Mouse (Mus musculus) spleen, embryonic (tissue): ENCODE results near the gene Erp29.
"Not testable (repeated sequence)": the region's sequence is repeated elsewhere in the genome, so short reads cannot be mapped to it uniquely, and the experiment has no call there.

ENCODE experiments used
- CTCF ChIA-PET: fragments of 350-600 bp; sonication (Branson Sonifier 250); formaldehyde crosslinking; loops from one replicate; lab custom pipeline; 2022; lab: Charles Lee

Erp29 gene

DNA sequence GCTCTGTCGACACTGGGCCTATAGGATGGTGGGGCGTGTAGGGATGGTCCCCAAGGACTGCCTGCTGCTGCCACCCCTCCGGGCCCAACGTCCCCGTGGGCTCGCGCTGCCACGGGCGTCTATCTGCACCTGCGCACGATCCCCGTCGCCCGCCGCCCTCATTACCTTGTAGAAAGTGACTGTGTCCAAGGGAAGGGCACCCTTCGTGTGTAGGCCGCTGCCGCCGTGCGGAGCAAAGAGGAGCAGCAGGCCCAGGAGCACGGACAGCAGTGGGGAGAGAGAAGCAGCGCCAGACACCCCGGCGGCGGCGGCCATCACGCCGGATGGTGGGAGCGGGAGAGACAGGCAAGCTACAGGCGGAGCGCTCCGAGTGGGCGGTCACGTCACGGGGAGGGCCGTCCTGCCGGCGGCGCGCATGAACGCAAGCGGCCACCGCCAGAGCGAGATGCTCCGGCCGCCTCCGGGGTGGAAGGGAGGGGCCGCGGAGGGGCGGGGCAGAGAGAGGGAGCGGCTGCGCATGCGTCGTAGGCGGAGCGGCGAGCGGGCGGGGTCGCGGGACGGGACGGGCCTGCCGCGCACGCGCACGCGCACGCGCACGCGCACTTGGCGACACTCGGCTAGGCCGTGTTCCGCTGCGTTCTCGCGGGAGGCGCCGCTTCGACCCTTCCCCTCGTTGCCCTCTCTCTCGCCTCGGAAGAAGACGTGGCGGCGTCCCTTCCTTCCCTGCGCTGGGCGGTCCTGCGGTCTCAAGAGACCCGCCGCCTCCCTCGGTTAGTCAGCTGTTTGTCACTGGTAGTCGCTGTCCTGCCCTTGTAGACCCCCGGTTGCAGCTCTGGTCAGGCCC lies at the start of gene Erp29:
TSS of gene Erp29 (minus strand) at position 481 of the 844 bp plus-strand sequence.
- CTCF ChIA-PET: interaction anchor here (1.3 kb wide), 1 partner anchor 25 kb away, joined by 3 read pairs; no protein-coding TSS in a partner anchor

DNA sequence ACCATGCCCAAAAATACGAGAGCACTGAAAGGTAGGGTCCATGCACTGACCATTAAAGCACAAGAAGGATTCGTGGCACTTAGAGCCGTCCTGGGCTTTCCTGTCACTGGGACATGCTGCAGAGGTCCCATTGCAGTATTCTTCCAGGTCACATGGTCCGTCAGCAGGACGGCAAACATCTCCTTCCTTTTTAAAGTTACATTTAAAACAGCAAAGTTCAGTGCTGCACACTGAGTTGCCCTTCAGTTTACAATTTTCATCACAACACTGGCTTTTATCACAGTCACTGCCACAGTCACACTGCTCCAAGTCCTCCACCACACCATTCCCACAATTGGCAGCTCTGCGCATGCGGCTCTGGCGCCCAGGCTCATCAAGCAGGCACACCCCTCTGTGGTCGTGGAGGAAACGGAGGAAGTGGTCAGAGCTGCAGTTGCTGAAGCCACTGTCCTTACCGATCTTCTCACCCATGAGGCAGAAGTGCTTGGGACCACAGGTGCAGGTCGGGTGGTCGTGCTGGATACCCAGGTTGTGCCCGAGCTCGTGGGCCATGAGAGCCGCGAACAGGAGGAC lies 49.2 kb upstream of the Erp29 start:
- CTCF ChIA-PET: not testable (repeated sequence)

DNA sequence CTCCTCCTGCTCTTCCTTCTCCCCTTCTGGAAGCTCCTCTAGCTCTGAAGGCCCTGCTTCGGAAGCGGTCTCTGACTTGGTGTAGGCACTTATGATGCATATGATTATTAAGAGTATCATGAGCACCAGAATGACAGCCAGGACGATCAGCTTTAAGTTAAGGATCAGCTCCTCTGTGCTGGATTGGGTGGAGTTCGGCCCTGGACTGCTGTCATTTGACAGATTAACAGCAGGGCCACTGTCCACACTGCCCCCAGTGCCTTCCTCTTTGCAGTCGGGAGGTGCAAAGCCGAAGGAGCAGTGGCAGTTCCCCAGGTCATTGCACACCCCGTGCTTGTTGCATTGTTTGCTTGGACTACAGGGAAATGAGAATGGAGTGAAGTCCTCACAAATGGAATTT lies 48.4 kb upstream of the Erp29 start:
- CTCF ChIA-PET: no interaction called here

DNA sequence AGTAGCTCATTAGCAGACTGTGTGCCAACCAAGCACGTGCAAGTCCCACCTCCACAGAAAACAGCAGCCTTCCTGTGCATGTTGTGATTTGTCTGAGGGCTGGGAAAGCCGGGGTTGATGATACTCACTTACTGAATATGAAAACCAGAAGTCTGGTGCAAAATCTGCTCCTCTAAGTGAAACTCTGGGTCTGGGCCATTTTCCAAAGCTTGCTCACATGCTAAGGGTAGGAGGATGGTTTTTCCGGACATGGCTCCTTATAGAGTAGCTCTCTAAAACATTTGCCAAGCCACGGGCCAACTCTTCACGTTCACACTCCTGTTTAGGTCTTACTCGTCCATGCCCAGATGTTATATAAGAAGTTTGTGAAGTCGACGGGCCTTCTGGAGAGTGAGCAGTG lies 41.0 kb upstream of the Erp29 start:
- CTCF ChIA-PET: interaction anchor here (0.6 kb wide), 1 partner anchor 28 kb away, joined by 10 read pairs; no protein-coding TSS in a partner anchor

DNA sequence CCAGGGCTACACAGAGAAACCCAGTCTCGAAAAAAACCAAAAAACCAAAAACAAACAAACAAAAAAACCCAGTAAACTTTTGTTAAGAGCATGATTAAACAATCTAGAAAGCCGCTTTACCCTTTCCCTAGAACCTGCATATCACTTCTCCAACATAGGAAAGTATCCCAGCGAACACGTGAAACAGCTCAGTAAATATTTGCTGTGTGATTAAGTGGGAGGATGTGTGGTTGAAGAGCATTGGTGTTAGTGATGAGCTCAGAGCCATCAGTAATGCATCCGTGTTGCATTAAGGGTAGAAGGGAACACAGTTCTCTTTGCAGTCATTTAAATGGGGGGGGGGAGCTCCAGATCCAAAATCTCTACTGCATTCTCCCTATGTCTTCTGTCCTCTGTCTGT lies 32.5 kb upstream of the Erp29 start:
- CTCF ChIA-PET: no interaction called here

- CTCF ChIA-PET: interaction anchor here (1.0 to 1.4 kb wide), 3 partner anchors 25 to 84 kb away, joined by 3 to 4 read pairs (median 3); partner anchors contain the start of gene Erp29
These were observed 25.4 kb upstream of the Erp29 start for GRCm38 (mm10) chr5:121477680-121478079.

DNA sequence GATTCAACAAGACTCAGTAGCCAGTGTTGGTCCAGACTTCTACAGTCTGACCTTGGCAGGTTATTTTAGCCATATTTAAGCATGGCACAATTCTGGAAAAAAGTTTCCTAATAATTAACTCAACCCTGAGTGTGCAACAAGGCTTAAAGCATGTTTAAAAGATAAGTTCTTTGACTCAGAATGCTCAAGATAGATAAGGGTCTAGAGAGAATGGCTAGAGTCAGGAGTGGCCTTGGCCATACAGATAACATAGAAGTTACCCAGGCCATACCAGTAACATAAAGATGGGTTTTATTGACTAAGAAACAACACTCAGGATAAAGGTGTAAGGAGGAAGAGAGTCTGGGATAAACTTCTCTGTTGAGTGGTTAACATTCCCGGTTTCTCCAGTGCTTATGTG lies 23.7 kb upstream of the Erp29 start:
- CTCF ChIA-PET: interaction anchor here (1.4 kb wide), 1 partner anchor 23 kb away, joined by 3 read pairs; the partner anchor contains the start of gene Erp29

- CTCF ChIA-PET: no interaction called here
These were observed 22.3 kb upstream of the Erp29 start for GRCm38 (mm10) chr5:121474610-121475009.

DNA sequence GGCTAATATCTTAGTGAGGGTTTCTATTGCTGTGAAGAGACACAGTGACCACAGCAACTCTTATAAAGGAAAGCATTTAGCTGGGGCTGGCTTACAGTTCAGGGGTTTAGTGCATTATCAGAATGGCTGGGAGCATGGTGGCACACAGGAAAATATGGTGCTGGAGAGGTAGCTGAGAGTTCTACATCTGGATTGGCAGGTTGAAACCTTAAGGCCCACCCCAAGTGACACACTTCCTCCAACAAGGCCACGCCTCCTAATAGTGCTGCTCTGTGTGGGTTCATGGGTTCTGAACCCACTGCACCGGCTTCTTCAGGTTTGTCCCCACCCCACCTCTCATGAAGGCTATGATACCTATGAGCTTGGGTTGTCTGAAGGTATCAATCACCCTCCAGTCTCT lies 20.1 kb upstream of the Erp29 start:
- CTCF ChIA-PET: no interaction called here

DNA sequence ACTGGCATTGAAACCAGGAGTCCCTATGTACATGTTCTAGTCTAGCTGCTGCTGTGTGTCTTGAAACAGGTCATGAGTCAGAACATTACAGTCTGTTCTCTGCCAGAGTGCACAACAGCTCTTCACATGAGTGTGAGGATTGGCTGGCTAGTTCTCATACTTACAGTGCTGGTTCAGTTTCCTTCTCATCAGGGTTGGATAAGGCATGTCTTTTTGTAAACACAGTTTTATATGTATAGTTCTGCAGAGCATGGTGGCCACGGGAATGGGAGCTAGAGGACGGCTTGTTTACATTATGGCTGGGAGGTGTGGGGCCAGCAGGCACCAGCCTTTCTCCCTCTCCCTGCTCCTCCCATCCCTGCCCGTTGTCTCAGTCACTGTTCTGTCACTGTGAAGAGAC lies 17.3 kb upstream of the Erp29 start:
- CTCF ChIA-PET: interaction anchor here (1.5 kb wide), 1 partner anchor 20 kb away, joined by 3 read pairs; no protein-coding TSS in a partner anchor

DNA sequence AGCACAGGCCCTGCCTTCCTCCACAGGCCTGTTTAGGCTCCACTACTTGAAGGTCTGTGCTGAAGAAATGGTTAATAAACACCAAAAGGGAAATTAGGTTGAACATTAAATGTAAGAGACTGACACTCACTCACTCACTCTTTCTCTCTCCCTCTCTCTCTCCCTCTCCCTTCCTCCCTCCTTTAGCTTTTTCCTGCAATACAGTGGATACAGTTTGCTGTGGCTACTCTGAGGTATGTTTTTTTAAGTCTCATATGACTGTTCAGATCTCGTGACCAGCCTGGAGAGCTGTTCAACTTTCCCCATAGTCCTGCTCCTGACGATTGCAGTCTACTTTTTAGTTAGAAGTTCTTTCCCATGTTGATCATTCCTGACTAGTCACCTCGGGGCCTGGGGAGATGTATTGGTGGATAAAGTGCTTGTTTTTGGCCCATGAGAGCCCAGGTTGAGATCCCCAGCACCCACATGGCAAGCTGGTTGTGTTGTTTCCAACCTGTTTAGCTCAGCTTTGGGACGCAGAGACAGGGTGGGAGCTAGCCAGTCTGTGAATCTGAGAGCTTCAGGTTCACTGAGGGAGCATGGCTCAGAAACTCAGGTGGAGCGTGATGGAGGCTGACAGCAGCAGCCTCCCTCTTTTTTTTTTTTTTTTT lies 11.4 kb upstream of the Erp29 start:
- CTCF ChIA-PET: no interaction called here

GRCm38 (mm10) chr5:121462967-121463366 lies 10.7 kb upstream of the Erp29 start:
- CTCF ChIA-PET: no interaction called here

DNA sequence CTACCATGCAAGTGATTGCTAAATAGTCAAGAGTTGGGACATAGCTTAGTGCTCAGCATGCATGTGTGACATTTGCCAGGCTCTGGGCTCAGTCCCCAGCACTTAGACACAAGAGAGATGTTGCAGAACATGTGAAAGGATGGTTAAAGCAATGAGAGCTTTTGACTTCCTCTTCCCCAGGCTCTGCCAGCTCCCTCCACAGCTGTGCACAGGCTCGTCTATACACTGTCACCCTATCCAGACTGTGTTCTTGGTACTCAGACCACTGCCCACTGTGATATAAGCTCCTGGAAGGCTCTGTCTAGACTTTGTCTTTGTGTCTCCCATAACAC lies 9.8 kb upstream of the Erp29 start:
- CTCF ChIA-PET: no interaction called here

GRCm38 (mm10) chr5:121461339-121462170 lies 9.2 kb upstream of the Erp29 start:
- CTCF ChIA-PET: no interaction called here

- CTCF ChIA-PET: interaction anchor here (0.6 kb wide), 1 partner anchor 21 kb away, joined by 3 read pairs; no protein-coding TSS in a partner anchor
These were observed 3.4 kb upstream of the Erp29 start for GRCm38 (mm10) chr5:121455510-121456265.

DNA sequence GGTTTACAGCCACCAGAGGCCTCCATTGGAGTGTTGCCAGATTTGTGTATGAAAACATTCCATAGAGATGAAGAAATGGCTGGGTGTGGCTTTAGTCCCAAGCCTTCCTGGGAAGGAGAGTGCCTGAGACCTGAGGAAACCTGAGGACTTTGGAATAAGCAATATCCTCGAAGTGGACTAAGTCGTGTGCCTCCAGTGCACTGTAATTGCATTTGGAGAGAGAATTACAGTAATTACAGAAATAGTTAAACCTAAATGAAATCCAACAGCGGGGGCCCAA lies 2.1 kb upstream of the Erp29 start:
- CTCF ChIA-PET: no interaction called here

GRCm38 (mm10) chr5:121453743-121454502 lies 1.6 kb upstream of the Erp29 start:
- CTCF ChIA-PET: no interaction called here

DNA sequence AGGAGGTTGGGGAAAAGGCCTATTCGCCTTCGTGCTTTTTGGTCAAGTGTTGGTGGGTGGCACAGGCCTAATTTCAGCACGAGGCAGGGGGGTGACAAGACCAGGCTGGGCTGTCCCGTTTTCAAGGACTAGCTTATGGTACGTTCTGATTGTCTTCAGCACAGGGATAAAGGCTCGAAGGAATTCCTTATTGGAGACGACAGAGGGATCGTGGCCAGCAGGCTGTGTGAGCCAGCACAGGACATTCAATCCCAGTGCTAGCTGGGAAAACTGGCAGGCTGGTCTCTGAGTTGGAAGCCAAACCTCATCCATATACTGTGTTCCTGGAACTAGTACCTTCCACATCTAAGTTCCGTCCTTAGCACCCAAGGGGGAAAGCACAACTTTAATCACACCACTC lies 600 bp upstream of the Erp29 start:
- CTCF ChIA-PET: interaction anchor here (1.3 kb wide), 1 partner anchor 24 kb away, joined by 3 read pairs; no protein-coding TSS in a partner anchor

DNA sequence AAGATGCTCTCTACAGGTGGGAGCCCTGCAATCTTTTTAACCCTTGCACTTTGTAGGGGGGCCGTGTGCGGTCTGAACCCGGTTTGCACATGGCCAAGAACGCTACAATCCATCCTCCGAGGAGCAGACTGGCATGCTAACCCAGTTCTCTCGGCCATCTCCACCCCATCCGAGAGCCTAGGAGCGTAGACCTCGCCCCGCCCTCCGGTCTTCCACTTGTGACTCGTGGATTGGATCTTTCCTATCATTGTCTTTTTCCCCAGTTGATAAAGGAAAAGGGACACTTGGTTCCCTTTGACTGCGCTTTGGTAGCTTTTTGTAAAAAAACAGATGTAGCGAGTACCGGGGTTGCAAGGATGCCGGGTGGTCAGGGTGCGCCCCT lies 671 bp downstream of the Erp29 start, which contains the start of gene Tmem116:
TSS of gene Tmem116 (plus strand) at position 250 of the 382 bp plus-strand sequence.
- CTCF ChIA-PET: no interaction called here

DNA sequence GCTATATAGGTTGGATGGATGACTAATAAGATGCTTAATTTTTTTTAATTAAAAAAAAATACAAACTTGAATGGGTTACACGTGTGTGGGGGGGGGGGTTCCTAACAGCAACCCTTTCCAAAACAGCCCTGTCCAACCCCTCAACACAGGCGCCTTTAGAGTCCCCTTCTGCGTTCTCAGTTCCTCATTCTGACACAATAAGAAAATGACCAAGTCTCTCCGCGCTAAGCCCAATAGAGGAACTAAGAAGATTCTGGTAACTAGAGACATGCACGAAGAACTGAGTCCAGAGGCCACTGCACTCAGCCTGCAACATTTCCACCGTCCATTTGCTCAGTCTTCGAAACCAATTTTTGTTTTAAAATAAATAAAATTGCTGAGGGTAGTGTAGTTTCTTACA lies 1.1 kb downstream of the Erp29 start:
- CTCF ChIA-PET: no interaction called here
